Mouse (Mus musculus): ENCODE measurements around the gene Themis. TPM values are rescaled to one million over a fixed set of nuclear protein-coding genes. Genes with fewer than 3 reads are reported as not detected.

Themis gene
- not detected in 2 replicates for polyA plus RNA-seq (2012; rRNA removed)

DNA sequence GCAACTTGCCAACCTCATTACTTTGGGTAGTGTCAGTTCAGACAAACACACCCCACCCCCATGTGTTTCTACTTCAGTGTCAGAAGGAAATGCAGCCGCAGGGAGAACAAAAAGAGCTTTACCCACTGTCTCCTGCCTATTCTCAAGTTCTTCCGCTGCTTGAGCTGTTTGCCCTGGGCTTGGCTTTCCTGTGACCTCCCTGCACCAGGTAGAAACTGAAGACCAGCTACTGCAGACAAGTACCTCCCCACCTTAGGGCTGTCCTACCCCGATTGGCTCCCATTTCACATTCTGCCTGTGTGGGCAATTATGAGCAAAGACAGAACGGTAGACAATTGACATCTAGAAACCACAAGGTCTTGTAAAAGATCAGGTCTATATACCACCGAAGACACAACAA, at the start of gene Themis:
TSS of gene Themis (plus strand) at position 100 of the 400 bp plus-strand sequence.

